Mouse (Mus musculus) forebrain, embryonic 14.5 days (tissue): ENCODE measurements around the gene Atg5. TPM values are rescaled to one million over a fixed set of nuclear protein-coding genes. Genes with fewer than 3 reads are reported as not detected.

Experiments
- ATAC-seq: fragments of 200-750 bp; cut with Nextera tagmentation; 2 replicates; pipeline ENCODE4 v1.8.0; 2017; ENCODE audit warnings: mild to moderate bottlenecking, moderate library complexity
- DNase-seq: peaks from one replicate; pipeline ENCODE4 v3.0.0-alpha.2; 2015; ENCODE audit warnings: low spot score
- H3K27ac ChIP-seq: fragments of 300-500 bp; sonication (generic); 2 replicates; pipeline ENCODE4 v1.5.1; 2014; ENCODE audit warnings: low read depth, mild to moderate bottlenecking, control low read depth, low read length, moderate library complexity
- H3K27me3 ChIP-seq: fragments of 300-500 bp; sonication (generic); replicated peaks from 2 replicates; pipeline ENCODE4 v1.6.1; 2014; ENCODE audit warnings: low read length, control low read depth, mixed read lengths; ENCODE audit not compliant: control insufficient read depth, insufficient read depth
- H3K36me3 ChIP-seq: fragments of 300-500 bp; sonication (generic); 2 replicates; pipeline ENCODE4 v1.6.1; 2014; ENCODE audit warnings: low read length, control low read depth; ENCODE audit not compliant: control insufficient read depth, insufficient read depth
- H3K4me1 ChIP-seq: fragments of 300-500 bp; sonication (generic); 2 replicates; pipeline ENCODE4 v1.6.1; 2014; ENCODE audit warnings: antibody characterized with exemption, low read length, control low read depth; ENCODE audit not compliant: control insufficient read depth, insufficient read depth
- H3K4me2 ChIP-seq: fragments of 300-500 bp; sonication (generic); 2 replicates; pipeline ENCODE4 v1.6.1; 2014; ENCODE audit warnings: mild to moderate bottlenecking, control low read depth, low read length
- H3K4me3 ChIP-seq: fragments of 300-500 bp; sonication (generic); 2 replicates; pipeline ENCODE4 v1.5.1; 2014; ENCODE audit warnings: low read depth, low read length, control low read depth
- H3K9ac ChIP-seq: fragments of 300-500 bp; sonication (generic); 2 replicates; pipeline ENCODE4 v1.6.1; 2014; ENCODE audit warnings: mild to moderate bottlenecking, low read length, control low read depth, moderate library complexity
- H3K9me3 ChIP-seq: fragments of 300-500 bp; sonication (generic); replicated peaks from 2 replicates; pipeline ENCODE4 v1.6.1; 2016; ENCODE audit warnings: low read length, control low read depth, mixed read lengths; ENCODE audit not compliant: control insufficient read depth
- WGBS: fragments of 180-500 bp; shearing (Covaris S2); extraction: QIAGEN DNeasy Blood & Tissue Kit; methylation state at CpG from one replicate; pipeline ENCODE4 v1.1.7; 2014; 5-methylcytosine and 5-hydroxymethylcytosine counted together
- polyA plus RNA-seq: library from polyadenylated mRNA; unstranded; fragments of >200 nt; fragmentation: Nextera tagmentation; extraction: Ambion mirVana; gene quantifications from 2 replicates; pipeline ENCODE4 v1.2.1, GENCODE M21; 2014

The Atg5 gene
- polyA plus RNA-seq, 1 experiment from 2014 or later: 56.2 TPM

DNA sequence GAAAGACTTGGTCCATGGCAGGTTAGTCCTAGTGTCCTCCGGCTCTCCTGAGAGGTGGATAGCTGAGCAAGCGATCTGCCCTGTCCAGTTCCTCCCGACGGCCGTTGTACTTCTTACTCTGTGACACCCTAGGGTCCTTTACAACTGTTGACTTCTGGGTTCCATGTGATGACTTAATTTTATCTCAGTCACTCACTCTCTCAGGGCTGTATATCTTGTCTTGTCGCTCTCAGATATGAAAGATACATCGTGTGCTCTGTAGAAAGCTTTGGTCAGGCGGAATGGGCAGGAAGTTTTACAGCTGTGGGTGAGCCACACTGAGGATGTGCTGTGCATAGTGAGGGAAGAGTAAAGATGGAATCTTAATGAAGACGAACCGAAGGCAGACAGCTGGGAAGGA lies 86.2 kb downstream of the Atg5 start:
- DNase-seq (no peak), ATAC-seq (no peak)
- WGBS: 95% methylated on average over 10 of the region's 10 CpGs
- Histone ChIP-seq H3K9me3 (no peaks in the 10 kb centered on the region), H3K9ac (no peak overlapping the region), H3K4me2 (no peak overlapping the region), H3K4me3 (no peak overlapping the region), H3K27ac (no peak overlapping the region), H3K36me3 (no peaks in the 10 kb centered on the region), H3K4me1 (no peaks in the 10 kb centered on the region), H3K27me3 (no peaks in the 10 kb centered on the region)

DNA sequence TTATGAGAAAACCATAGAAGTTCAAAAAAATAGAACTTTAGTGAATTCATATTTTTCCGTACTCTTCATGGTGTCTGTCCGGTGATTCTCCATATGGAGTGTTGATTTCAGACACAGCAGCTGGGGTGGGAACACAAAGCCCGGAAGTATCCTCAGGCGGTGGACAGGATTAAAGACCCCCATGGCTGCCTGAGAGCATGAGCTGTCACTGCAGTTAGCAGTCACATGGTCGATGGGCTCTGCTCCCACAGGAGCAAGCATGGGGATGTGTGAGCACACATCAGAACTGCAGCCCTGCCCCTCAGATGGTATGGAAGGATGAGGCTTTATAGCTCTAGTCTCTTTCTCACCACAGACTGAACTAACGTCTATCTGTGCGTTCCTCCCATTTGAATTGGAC lies 87.1 kb downstream of the Atg5 start:
- Histone ChIP-seq H3K9me3 (no peaks in the 10 kb centered on the region), H3K27ac (no peak overlapping the region), H3K9ac (no peak overlapping the region), H3K4me2 (no peak overlapping the region), H3K27me3 (no peaks in the 10 kb centered on the region), H3K4me3 (no peak overlapping the region), H3K36me3 (no peaks in the 10 kb centered on the region), H3K4me1 (no peaks in the 10 kb centered on the region)
- ATAC-seq: no peak
- no peak for DNase-seq
- WGBS: 77% methylated on average over 7 of the region's 7 CpGs

DNA sequence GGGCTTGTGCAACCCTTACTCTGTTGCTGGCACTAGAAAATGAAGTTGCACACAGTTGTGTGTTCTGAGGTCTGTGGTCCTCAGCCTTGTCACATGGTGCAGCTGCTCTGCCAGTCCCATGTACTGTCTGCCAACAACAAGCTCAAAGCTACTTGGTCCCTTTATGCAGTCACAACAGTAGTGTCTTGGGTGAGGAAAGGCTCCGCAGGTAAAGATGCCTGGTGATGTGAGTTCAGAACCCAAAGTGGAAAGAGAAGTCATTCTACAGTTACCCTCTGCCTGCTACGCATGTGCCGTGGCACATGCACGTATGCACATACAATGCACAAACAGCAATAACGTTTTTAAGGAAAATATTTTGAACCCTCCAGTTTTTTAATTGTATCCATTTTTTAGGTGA lies 88.5 kb downstream of the Atg5 start:
- Histone ChIP-seq H3K4me3 (no peak overlapping the region), H3K4me2 (no peak overlapping the region), H3K36me3 (no peaks in the 10 kb centered on the region), H3K27ac (no peak overlapping the region), H3K9me3 (no peaks in the 10 kb centered on the region), H3K4me1 (no peaks in the 10 kb centered on the region), H3K27me3 (no peaks in the 10 kb centered on the region), H3K9ac (no peak overlapping the region)
- ATAC-seq (no peak), DNase-seq (no peak)
- WGBS: 91% methylated on average over 5 of the region's 5 CpGs

DNA sequence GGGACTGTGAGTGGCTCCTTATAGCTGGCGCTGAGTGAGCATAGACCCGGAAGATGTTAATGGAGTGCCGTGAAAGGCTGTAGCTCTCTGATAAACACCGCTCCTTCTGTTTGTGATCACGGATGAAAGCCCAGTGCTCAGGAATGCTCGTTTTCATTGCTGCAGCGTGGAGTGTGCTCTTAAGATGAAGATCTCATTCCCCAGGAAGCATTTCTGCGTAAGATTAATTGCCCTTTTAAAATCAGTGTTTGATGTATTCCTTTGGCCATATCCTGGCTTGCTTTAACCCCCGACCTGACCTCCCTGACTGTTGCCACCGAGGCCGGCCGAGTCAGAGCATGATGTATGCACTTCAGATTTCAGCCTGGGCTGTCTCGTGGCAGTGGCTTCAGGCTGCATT lies 89.2 kb downstream of the Atg5 start:
- no peak overlapping the region for H3K9ac ChIP-seq
- DNase-seq (no peak), ATAC-seq (no peak)
- no peaks in the 10 kb centered on the region for H3K9me3 ChIP-seq
- H3K4me2 ChIP-seq: no peak overlapping the region
- no peak overlapping the region for H3K4me3 ChIP-seq
- no peaks in the 10 kb centered on the region for H3K27me3 ChIP-seq
- H3K36me3 ChIP-seq: no peaks in the 10 kb centered on the region
- H3K4me1 ChIP-seq: no peaks in the 10 kb centered on the region
- 55% methylated on average over 13 of the region's 13 CpGs for WGBS
- H3K27ac ChIP-seq: no peak overlapping the region

DNA sequence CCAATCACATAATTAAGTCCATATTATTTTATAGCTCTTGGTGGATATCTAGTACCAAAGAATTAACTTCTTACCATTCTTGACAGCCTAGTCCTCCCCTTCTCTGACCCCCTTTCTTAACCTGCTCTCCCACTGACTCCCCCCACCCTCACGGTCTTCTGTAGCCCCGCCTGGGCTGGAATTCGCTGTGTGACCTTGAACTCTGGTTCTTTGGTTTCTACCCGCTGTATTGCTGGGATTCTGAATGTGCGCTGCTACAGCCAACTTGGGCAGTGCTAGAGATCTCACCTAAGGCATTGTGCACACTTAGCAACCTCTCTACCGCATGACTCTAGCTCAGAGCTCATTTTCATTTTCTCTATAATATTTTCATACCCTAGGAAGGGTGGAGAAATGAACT lies 90.7 kb downstream of the Atg5 start:
- WGBS: 90% methylated on average over 6 of the region's 6 CpGs
- DNase-seq: no peak
- no peaks in the 10 kb centered on the region for H3K36me3 ChIP-seq
- no peak overlapping the region for H3K4me3 ChIP-seq
- no peak overlapping the region for H3K9ac ChIP-seq
- no peaks in the 10 kb centered on the region for H3K9me3 ChIP-seq
- ATAC-seq: no peak
- H3K4me1 ChIP-seq: 0 out of 2 replicates have a peak, but pooled peaks cover 2% of the 10 kb centered on the region
- no peak overlapping the region for H3K27ac ChIP-seq
- H3K27me3 ChIP-seq: no peaks in the 10 kb centered on the region
- H3K4me2 ChIP-seq: no peak overlapping the region

DNA sequence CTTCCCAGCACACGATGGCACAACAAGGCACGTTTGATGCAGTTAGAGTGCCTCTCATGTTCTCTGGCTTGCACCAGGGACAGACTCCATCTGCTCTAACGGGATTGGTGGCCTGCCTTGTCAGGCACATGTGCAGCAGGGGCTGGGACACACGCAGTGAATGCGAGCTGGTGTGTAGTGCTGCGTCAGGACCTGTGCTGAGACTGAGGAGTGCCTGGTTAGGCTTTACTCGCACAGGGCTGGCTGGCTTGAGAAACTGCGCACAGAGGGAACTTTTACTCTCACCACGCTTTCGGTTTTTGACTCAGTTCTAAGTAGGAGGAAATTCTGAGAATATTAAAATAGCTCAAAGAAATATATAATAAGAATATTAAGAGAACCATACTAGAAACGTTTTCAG lies 92.5 kb downstream of the Atg5 start:
- Histone ChIP-seq H3K9ac (no peak overlapping the region), H3K36me3 (no peaks in the 10 kb centered on the region), H3K9me3 (no peaks in the 10 kb centered on the region), H3K27ac (no peak overlapping the region), H3K4me3 (no peak overlapping the region), H3K27me3 (no peaks in the 10 kb centered on the region), H3K4me1 (0 out of 2 replicates have a peak, but pooled peaks cover 2% of the 10 kb centered on the region), H3K4me2 (no peak overlapping the region)
- 80% methylated on average over 11 of the region's 11 CpGs for WGBS
- peak; percentile 20 for DNase-seq
- peak; percentile 63; the same call in 1 of the 2 replicates for ATAC-seq

DNA sequence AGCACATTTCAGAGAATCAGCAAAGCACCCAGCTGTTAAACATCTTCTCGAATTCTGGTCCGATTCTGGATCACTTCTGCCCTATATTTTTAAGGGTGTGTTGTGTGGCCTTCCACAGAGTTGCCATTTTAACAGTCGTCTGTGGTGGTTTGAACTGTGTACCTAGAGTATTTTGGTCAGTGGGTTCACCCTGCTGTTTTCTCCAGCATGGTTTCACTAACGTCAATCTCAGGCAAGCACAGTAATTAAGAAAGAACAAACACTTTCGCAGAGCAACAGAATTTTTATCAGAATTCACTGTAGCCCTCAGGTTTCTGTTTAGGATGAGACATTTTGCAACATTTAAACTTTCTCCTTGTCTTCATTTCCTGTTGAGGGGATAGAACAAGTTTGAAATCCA lies 94.3 kb downstream of the Atg5 start:
- H3K9ac ChIP-seq: no peak overlapping the region
- 0 out of 2 replicates have a peak, but pooled peaks cover 2% of the 10 kb centered on the region for H3K4me1 ChIP-seq
- 81% methylated on average over 5 of the region's 5 CpGs for WGBS
- no peaks in the 10 kb centered on the region for H3K9me3 ChIP-seq
- no peaks in the 10 kb centered on the region for H3K36me3 ChIP-seq
- no peak overlapping the region for H3K27ac ChIP-seq
- H3K4me3 ChIP-seq: no peak overlapping the region
- no peak overlapping the region for H3K4me2 ChIP-seq
- DNase-seq (no peak), ATAC-seq (no peak)
- H3K27me3 ChIP-seq: no peaks in the 10 kb centered on the region

DNA sequence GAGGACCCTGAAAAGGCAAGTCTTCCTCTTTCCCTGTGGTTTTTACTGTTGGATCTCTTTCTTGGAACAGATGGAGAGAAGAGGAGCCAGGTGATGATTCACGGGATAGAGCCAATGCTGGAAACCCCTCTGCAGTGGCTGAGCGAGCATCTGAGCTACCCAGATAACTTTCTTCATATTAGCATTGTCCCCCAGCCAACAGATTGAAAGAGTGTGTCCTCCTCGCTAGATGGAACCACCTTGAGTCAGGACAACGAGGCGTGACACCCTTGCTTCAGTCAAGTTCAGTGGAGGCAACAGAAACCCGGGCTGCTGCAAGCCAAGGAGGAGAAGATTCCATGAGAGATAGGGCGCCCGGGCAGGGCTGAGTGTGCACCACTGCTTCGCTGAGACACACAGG lies 94.7 kb downstream of the Atg5 start:
- no peak overlapping the region for H3K9ac ChIP-seq
- H3K36me3 ChIP-seq: no peaks in the 10 kb centered on the region
- H3K4me1 ChIP-seq: 0 out of 2 replicates have a peak, but pooled peaks cover 2% of the 10 kb centered on the region
- 87% methylated on average over 9 of the region's 9 CpGs for WGBS
- no peaks in the 10 kb centered on the region for H3K9me3 ChIP-seq
- ATAC-seq (no peak), DNase-seq (no peak)
- no peak overlapping the region for H3K4me3 ChIP-seq
- H3K27ac ChIP-seq: no peak overlapping the region
- H3K27me3 ChIP-seq: no peaks in the 10 kb centered on the region
- H3K4me2 ChIP-seq: no peak overlapping the region

DNA sequence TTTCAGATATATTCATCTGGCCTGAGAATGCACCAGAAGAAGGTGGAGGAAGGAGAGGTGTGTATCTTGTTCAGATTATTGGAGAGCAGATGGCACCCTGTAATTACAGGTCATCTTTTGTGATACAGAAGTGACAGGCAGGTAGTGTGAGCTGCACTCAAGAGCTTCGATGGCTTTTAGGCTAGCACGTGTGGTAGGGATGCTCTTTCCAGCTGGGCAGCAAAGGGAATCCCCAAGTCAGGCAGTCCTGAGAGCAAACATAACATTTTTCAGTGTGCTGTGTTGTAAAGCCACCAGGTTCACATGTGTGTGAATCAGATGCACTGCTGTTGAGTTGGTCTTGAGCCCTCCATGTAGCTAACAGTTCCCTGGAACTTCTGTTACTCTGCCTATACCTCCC lies 98.0 kb downstream of the Atg5 start:
- no peak overlapping the region for H3K9ac ChIP-seq
- no peaks in the 10 kb centered on the region for H3K9me3 ChIP-seq
- ATAC-seq: no peak
- H3K27ac ChIP-seq: no peak overlapping the region
- no peak overlapping the region for H3K4me2 ChIP-seq
- H3K4me1 ChIP-seq: 0 out of 2 replicates have a peak, but pooled peaks cover 2% of the 10 kb centered on the region
- 88% methylated on average over 2 of the region's 2 CpGs for WGBS
- no peaks in the 10 kb centered on the region for H3K27me3 ChIP-seq
- H3K36me3 ChIP-seq: no peaks in the 10 kb centered on the region
- H3K4me3 ChIP-seq: no peak overlapping the region
- no peak for DNase-seq
